Mouse (Mus musculus): ENCODE results near the gene Zfp28. TPM values are rescaled to one million over a fixed set of nuclear protein-coding genes. Genes with fewer than 3 reads are reported as not detected.
"Not testable (repeated sequence)": the region's sequence is repeated elsewhere in the genome, so short reads cannot be mapped to it uniquely, and the experiment has no call there.

Zfp28 gene
- polyA plus RNA-seq, 1 experiment from 2014 or later = 1.2 TPM

- Histone ChIP-seq H3K4me2 (ENCODE audit: low read depth, low read length) (peak overlapping the region; percentile 80), H3K9me3 (replicated peaks; ENCODE audit: control insufficient read depth, low read length) (no peaks in the 10 kb centered on the region), H3K4me3 (ENCODE audit: low read depth, low read length) (peak overlapping the region; percentile 71), H3K36me3 (ENCODE audit: control insufficient read depth, insufficient read depth) (no peaks in the 10 kb centered on the region), H3K4me1 (ENCODE audit: control insufficient read depth, low read depth, low read length) (peaks cover 51% of the 10 kb centered on the region), H3K27ac (ENCODE audit: low read length) (peak overlapping the region; percentile 59), H3K27me3 (ENCODE audit: control insufficient read depth, insufficient read depth, low read depth, low read length) (no peaks in the 10 kb centered on the region), H3K9ac (ENCODE audit: low read depth, low read length) (peak overlapping the region; percentile 51)
- peak; percentile 85 for ATAC-seq (ENCODE audit: low read depth)
- under 1% methylated on average over 38 of the region's 38 CpGs for WGBS (ENCODE audit: insufficient replicate concordance)
These were observed 20.6 kb upstream of the Zfp28 start for GRCm38 (mm10) chr7:6362268-6363046.

GRCm38 (mm10) chr7:6363047-6363488 lies 20.0 kb upstream of the Zfp28 start, which contains the start of gene Zfp78:
TSS of gene Zfp78 (plus strand) at chr7:6363280.
- H3K27ac ChIP-seq (ENCODE audit: low read length) = peak within 1 kb of the TSS; percentile 59
- H3K4me2 ChIP-seq (ENCODE audit: low read depth, low read length) = peak within 1 kb of the TSS; percentile 80
- peaks cover 53% of the 10 kb centered on the region for H3K4me1 ChIP-seq (ENCODE audit: control insufficient read depth, low read depth, low read length)
- under 1% methylated on average over 23 of the region's 23 CpGs for WGBS (ENCODE audit: insufficient replicate concordance)
- peak within 1 kb of the TSS; percentile 71 for H3K4me3 ChIP-seq (ENCODE audit: low read depth, low read length)
- no peaks in the 10 kb centered on the region for H3K9me3 ChIP-seq (replicated peaks; ENCODE audit: control insufficient read depth, low read length)
- H3K27me3 ChIP-seq (ENCODE audit: control insufficient read depth, insufficient read depth, low read depth, low read length) = no peaks in the 10 kb centered on the region
- ATAC-seq (ENCODE audit: low read depth) = peak; percentile 73
- no peaks in the 10 kb centered on the region for H3K36me3 ChIP-seq (ENCODE audit: control insufficient read depth, insufficient read depth)
- peak within 1 kb of the TSS; percentile 69 for H3K9ac ChIP-seq (ENCODE audit: low read depth, low read length)

- no peak overlapping the region for H3K4me2 ChIP-seq (ENCODE audit: low read depth, low read length)
- WGBS (ENCODE audit: insufficient replicate concordance) = 68% methylated on average over 1 of the region's 1 CpGs
- no peaks in the 10 kb centered on the region for H3K27me3 ChIP-seq (ENCODE audit: control insufficient read depth, insufficient read depth, low read depth, low read length)
- no peak for ATAC-seq (ENCODE audit: low read depth)
- no peaks in the 10 kb centered on the region for H3K9me3 ChIP-seq (replicated peaks; ENCODE audit: control insufficient read depth, low read length)
- H3K9ac ChIP-seq (ENCODE audit: low read depth, low read length) = no peak overlapping the region
- no peak overlapping the region for H3K27ac ChIP-seq (ENCODE audit: low read length)
- H3K4me1 ChIP-seq (ENCODE audit: control insufficient read depth, low read depth, low read length) = peaks cover 53% of the 10 kb centered on the region
- H3K36me3 ChIP-seq (ENCODE audit: control insufficient read depth, insufficient read depth) = no peaks in the 10 kb centered on the region
- H3K4me3 ChIP-seq (ENCODE audit: low read depth, low read length) = no peak overlapping the region
These were observed 18.3 kb upstream of the Zfp28 start for GRCm38 (mm10) chr7:6364761-6365160.

GRCm38 (mm10) chr7:6367185-6367584 lies 15.9 kb upstream of the Zfp28 start:
- Histone ChIP-seq H3K36me3 (ENCODE audit: control insufficient read depth, insufficient read depth) (no peaks in the 10 kb centered on the region), H3K4me2 (ENCODE audit: low read depth, low read length) (peak overlapping the region; percentile 0; the same call in 1 of the 2 replicates), H3K9ac (ENCODE audit: low read depth, low read length) (no peak overlapping the region), H3K27me3 (ENCODE audit: control insufficient read depth, insufficient read depth, low read depth, low read length) (no peaks in the 10 kb centered on the region), H3K27ac (ENCODE audit: low read length) (peak overlapping the region; percentile 56), H3K9me3 (replicated peaks; ENCODE audit: control insufficient read depth, low read length) (no peaks in the 10 kb centered on the region), H3K4me3 (ENCODE audit: low read depth, low read length) (no peak overlapping the region), H3K4me1 (ENCODE audit: control insufficient read depth, low read depth, low read length) (peaks cover 35% of the 10 kb centered on the region)
- no peak for ATAC-seq (ENCODE audit: low read depth)
- 28% methylated on average over 5 of the region's 5 CpGs for WGBS (ENCODE audit: insufficient replicate concordance)

GRCm38 (mm10) chr7:6368146-6368545 lies 14.9 kb upstream of the Zfp28 start:
- 76% methylated on average over 5 of the region's 5 CpGs for WGBS (ENCODE audit: insufficient replicate concordance)
- not testable (repeated sequence) for H3K9ac ChIP-seq (ENCODE audit: low read depth, low read length); H3K9me3 ChIP-seq (replicated peaks; ENCODE audit: control insufficient read depth, low read length); H3K36me3 ChIP-seq (ENCODE audit: control insufficient read depth, insufficient read depth); H3K27me3 ChIP-seq (ENCODE audit: control insufficient read depth, insufficient read depth, low read depth, low read length); ATAC-seq (ENCODE audit: low read depth); H3K27ac ChIP-seq (ENCODE audit: low read length); H3K4me3 ChIP-seq (ENCODE audit: low read depth, low read length); H3K4me2 ChIP-seq (ENCODE audit: low read depth, low read length)
- H3K4me1 ChIP-seq (ENCODE audit: control insufficient read depth, low read depth, low read length) = peaks cover 28% of the 10 kb centered on the region

GRCm38 (mm10) chr7:6369460-6369859 lies 13.6 kb upstream of the Zfp28 start:
- Histone ChIP-seq H3K4me2 (ENCODE audit: low read depth, low read length) (no peak overlapping the region), H3K9me3 (replicated peaks; ENCODE audit: control insufficient read depth, low read length) (no peaks in the 10 kb centered on the region), H3K4me3 (ENCODE audit: low read depth, low read length) (no peak overlapping the region), H3K27ac (ENCODE audit: low read length) (no peak overlapping the region), H3K36me3 (ENCODE audit: control insufficient read depth, insufficient read depth) (no peaks in the 10 kb centered on the region), H3K9ac (ENCODE audit: low read depth, low read length) (no peak overlapping the region), H3K27me3 (ENCODE audit: control insufficient read depth, insufficient read depth, low read depth, low read length) (no peaks in the 10 kb centered on the region), H3K4me1 (ENCODE audit: control insufficient read depth, low read depth, low read length) (peaks cover 20% of the 10 kb centered on the region)
- peak; percentile 36; the same call in 1 of the 2 replicates for ATAC-seq (ENCODE audit: low read depth)
- WGBS (ENCODE audit: insufficient replicate concordance) = 56% methylated on average over 3 of the region's 3 CpGs

- Histone ChIP-seq H3K4me2 (ENCODE audit: low read depth, low read length) (no peak overlapping the region), H3K27me3 (ENCODE audit: control insufficient read depth, insufficient read depth, low read depth, low read length) (no peaks in the 10 kb centered on the region), H3K36me3 (ENCODE audit: control insufficient read depth, insufficient read depth) (no peaks in the 10 kb centered on the region), H3K4me1 (ENCODE audit: control insufficient read depth, low read depth, low read length) (no peaks in the 10 kb centered on the region), H3K27ac (ENCODE audit: low read length) (no peak overlapping the region), H3K4me3 (ENCODE audit: low read depth, low read length) (no peak overlapping the region), H3K9me3 (replicated peaks; ENCODE audit: control insufficient read depth, low read length) (no peaks in the 10 kb centered on the region), H3K9ac (ENCODE audit: low read depth, low read length) (no peak overlapping the region)
- 78% methylated on average over 3 of the region's 3 CpGs for WGBS (ENCODE audit: insufficient replicate concordance)
- no peak for ATAC-seq (ENCODE audit: low read depth)
These were observed 10.1 kb upstream of the Zfp28 start for GRCm38 (mm10) chr7:6372993-6373392.

GRCm38 (mm10) chr7:6378441-6378840 lies 4.7 kb upstream of the Zfp28 start:
- Histone ChIP-seq H3K4me2 (ENCODE audit: low read depth, low read length) (no peak overlapping the region), H3K9me3 (replicated peaks; ENCODE audit: control insufficient read depth, low read length) (no peaks in the 10 kb centered on the region), H3K9ac (ENCODE audit: low read depth, low read length) (no peak overlapping the region), H3K4me1 (ENCODE audit: control insufficient read depth, low read depth, low read length) (peaks cover 12% of the 10 kb centered on the region), H3K27me3 (ENCODE audit: control insufficient read depth, insufficient read depth, low read depth, low read length) (no peaks in the 10 kb centered on the region), H3K4me3 (ENCODE audit: low read depth, low read length) (no peak overlapping the region), H3K36me3 (ENCODE audit: control insufficient read depth, insufficient read depth) (no peaks in the 10 kb centered on the region), H3K27ac (ENCODE audit: low read length) (no peak overlapping the region)
- ATAC-seq (ENCODE audit: low read depth) = no peak
- WGBS (ENCODE audit: insufficient replicate concordance) = 75% methylated on average over 8 of the region's 8 CpGs

- Histone ChIP-seq H3K4me2 (ENCODE audit: low read depth, low read length) (no peak overlapping the region), H3K9me3 (replicated peaks; ENCODE audit: control insufficient read depth, low read length) (no peaks in the 10 kb centered on the region), H3K4me3 (ENCODE audit: low read depth, low read length) (no peak overlapping the region), H3K36me3 (ENCODE audit: control insufficient read depth, insufficient read depth) (no peaks in the 10 kb centered on the region), H3K9ac (ENCODE audit: low read depth, low read length) (no peak overlapping the region), H3K4me1 (ENCODE audit: control insufficient read depth, low read depth, low read length) (peaks cover 18% of the 10 kb centered on the region), H3K27ac (ENCODE audit: low read length) (no peak overlapping the region), H3K27me3 (ENCODE audit: control insufficient read depth, insufficient read depth, low read depth, low read length) (no peaks in the 10 kb centered on the region)
- ATAC-seq (ENCODE audit: low read depth) = no peak
- 73% methylated on average over 2 of the region's 2 CpGs for WGBS (ENCODE audit: insufficient replicate concordance)
These were observed 1.7 kb upstream of the Zfp28 start for GRCm38 (mm10) chr7:6381431-6381830.
